Mouse (Mus musculus) CH12.LX (cell line): ENCODE measurements at regions not wholly inside any gene's neighbourhood (a gene's known extent, or its start where the extent isn't known, plus 50 kb on each side); places are given as distances from the start of the nearest gene placed in this dataset.

Experiments
- DNase-seq: peaks from one replicate; pipeline ENCODE4 v3.0.0-alpha.2; 2013; ENCODE audit errors: extremely low read depth
- H3K27ac ChIP-seq: 2 replicates; pipeline ENCODE4 v1.5.1; 2012; ENCODE audit warnings: low read depth, mild to moderate bottlenecking, control low read depth, moderate library complexity; ENCODE audit not compliant: insufficient read depth
- H3K27me3 ChIP-seq: replicated peaks from 2 replicates; pipeline ENCODE3; 2012; ENCODE audit warnings: inconsistent platforms
- H3K36me3 ChIP-seq, 2 experiments: replicated peaks in 1 of 2; 2 replicates each; pipeline versions ENCODE3 to v1.6.1; 2012; ENCODE audit warnings: inconsistent platforms in 1 of 2, low read length in 1 of 2, mild to moderate bottlenecking in 1 of 2, mixed read lengths in 1 of 2, moderate library complexity in 1 of 2; ENCODE audit not compliant: control insufficient read depth in 1 of 2, insufficient read depth in 1 of 2
- H3K4me1 ChIP-seq, 2 experiments: 2 replicates each; pipeline ENCODE4 v1.6.1; 2012; ENCODE audit warnings: inconsistent platforms in 1 of 2, moderate library complexity in 1 of 2; ENCODE audit not compliant: insufficient read depth in 2 of 2, control insufficient read depth in 1 of 2
- H3K4me2 ChIP-seq: 2 replicates; pipeline ENCODE4 v1.6.1; 2012; ENCODE audit warnings: low read depth, mild to moderate bottlenecking, control low read depth; ENCODE audit not compliant: poor library complexity, insufficient read depth, severe bottlenecking
- H3K4me3 ChIP-seq, 3 experiments: fragments of 150-350 bp in 1 of 3; sonication (generic) in 1 of 3; replicated peaks in 1 of 3; 2 replicates each; pipeline versions ENCODE3 to v1.5.1; 2011 to 2012; ENCODE audit warnings: low read depth in 2 of 3, low read length in 2 of 3, mild to moderate bottlenecking in 2 of 3, moderate library complexity in 2 of 3, control low read depth in 1 of 3, improper control_type of control experiment in 1 of 3, inconsistent platforms in 1 of 3, mixed read lengths in 1 of 3; ENCODE audit not compliant: poor library complexity in 1 of 3
- H3K79me2 ChIP-seq: replicated peaks from 2 replicates; pipeline ENCODE4 v1.6.1; 2012; ENCODE audit warnings: mild to moderate bottlenecking, moderate library complexity; ENCODE audit not compliant: control insufficient read depth, poor library complexity, insufficient read depth, severe bottlenecking; ENCODE audit errors: extremely low read depth
- H3K9ac ChIP-seq: 2 replicates; pipeline ENCODE4 v1.6.1; 2012; ENCODE audit warnings: low read depth, mild to moderate bottlenecking, control low read depth, moderate library complexity; ENCODE audit not compliant: insufficient read depth
- H3K9me3 ChIP-seq: replicated peaks from 2 replicates; pipeline ENCODE3; 2012; ENCODE audit warnings: low read length, inconsistent platforms, mixed read lengths
- CHD1 ChIP-seq: IDR thresholded peaks from 2 replicates; pipeline ENCODE4 v1.6.1; 2012; ENCODE audit warnings: low read depth, low read length, improper control_type of control experiment, inconsistent platforms
- CHD2 ChIP-seq: IDR thresholded peaks from 2 replicates; pipeline ENCODE4 v1.6.1; 2011; ENCODE audit warnings: low read length, improper control_type of control experiment
- E2F4 ChIP-seq: IDR thresholded peaks from 2 replicates; pipeline ENCODE4 v1.6.1; 2011; ENCODE audit warnings: low read depth, low read length, improper control_type of control experiment; ENCODE audit not compliant: insufficient replicate concordance
- ELF1 ChIP-seq: IDR thresholded peaks from 2 replicates; pipeline ENCODE4 v1.6.1; 2014; ENCODE audit warnings: low read depth, mild to moderate bottlenecking, inconsistent platforms, low read length, improper control_type of control experiment
- EP300 ChIP-seq: IDR thresholded peaks from 2 replicates; pipeline ENCODE4 v1.6.1; 2011; ENCODE audit warnings: low read length, improper control_type of control experiment
- GABPA ChIP-seq: IDR thresholded peaks from 2 replicates; pipeline ENCODE4 v1.6.1; 2012; ENCODE audit warnings: low read depth, low read length, improper control_type of control experiment, inconsistent platforms; ENCODE audit not compliant: insufficient replicate concordance
- HCFC1 ChIP-seq: IDR thresholded peaks from 2 replicates; pipeline ENCODE4 v1.6.1; 2012; ENCODE audit warnings: low read depth, mild to moderate bottlenecking, inconsistent platforms, low read length, improper control_type of control experiment
- JUND ChIP-seq: conservative IDR thresholded peaks from 2 replicates; pipeline ENCODE4 v1.6.1; 2011; ENCODE audit warnings: low read depth, low read length, improper control_type of control experiment
- KAT2A ChIP-seq: IDR thresholded peaks from 2 replicates; pipeline ENCODE4 v1.6.1; 2012; ENCODE audit warnings: low read length, improper control_type of control experiment, inconsistent platforms; ENCODE audit not compliant: insufficient replicate concordance
- MAX ChIP-seq: IDR thresholded peaks from 2 replicates; pipeline ENCODE4 v1.6.1; 2011; ENCODE audit warnings: low read length, improper control_type of control experiment
- MAZ ChIP-seq: IDR thresholded peaks from 2 replicates; pipeline ENCODE4 v1.6.1; 2012; ENCODE audit warnings: low read depth, mild to moderate bottlenecking, inconsistent platforms, low read length, improper control_type of control experiment, moderate library complexity
- MYC ChIP-seq: IDR thresholded peaks from 2 replicates; pipeline ENCODE4 v1.6.1; 2011; ENCODE audit warnings: low read depth, mild to moderate bottlenecking, improper control_type of control experiment, low read length
- NELFE ChIP-seq: IDR thresholded peaks from 2 replicates; pipeline ENCODE4 v1.6.1; 2011; ENCODE audit warnings: low read depth, low read length, improper control_type of control experiment
- NRF1 ChIP-seq: IDR thresholded peaks from 2 replicates; pipeline ENCODE4 v1.6.1; 2014; ENCODE audit warnings: low read depth, mild to moderate bottlenecking, inconsistent platforms, low read length, improper control_type of control experiment, moderate library complexity
- PAX5 ChIP-seq: IDR thresholded peaks from 2 replicates; pipeline ENCODE4 v1.6.1; 2012; ENCODE audit warnings: low read length, inconsistent platforms, mixed read lengths
- POLR2A ChIP-seq: IDR thresholded peaks from 2 replicates; pipeline ENCODE4 v1.6.1; 2011; ENCODE audit warnings: low read depth, mild to moderate bottlenecking, improper control_type of control experiment, low read length
- RAD21 ChIP-seq: IDR thresholded peaks from 2 replicates; pipeline ENCODE4 v1.6.1; 2011; ENCODE audit warnings: low read depth, mild to moderate bottlenecking, low read length, improper control_type of control experiment, moderate library complexity
- RCOR1 ChIP-seq: conservative IDR thresholded peaks from 2 replicates; pipeline ENCODE4 v1.6.1; 2012; ENCODE audit warnings: low read depth, mild to moderate bottlenecking, inconsistent platforms, low read length, improper control_type of control experiment
- SIN3A ChIP-seq: IDR thresholded peaks from 2 replicates; pipeline ENCODE4 v1.6.1; 2012; ENCODE audit warnings: low read length, improper control_type of control experiment, inconsistent platforms
- TBP ChIP-seq: conservative IDR thresholded peaks from 2 replicates; pipeline ENCODE4 v1.6.1; 2011; ENCODE audit warnings: low read depth, low read length, improper control_type of control experiment
- TCF12 ChIP-seq: IDR thresholded peaks from 2 replicates; pipeline ENCODE4 v1.6.1; 2014; ENCODE audit warnings: low read depth, mild to moderate bottlenecking, inconsistent platforms, low read length, improper control_type of control experiment
- USF1 ChIP-seq: IDR thresholded peaks from 2 replicates; pipeline ENCODE4 v1.6.1; 2014; ENCODE audit warnings: low read depth, mild to moderate bottlenecking, inconsistent platforms, low read length, improper control_type of control experiment
- USF2 ChIP-seq: conservative IDR thresholded peaks from 2 replicates; pipeline ENCODE4 v1.6.1; 2011; ENCODE audit warnings: low read depth, low read length, improper control_type of control experiment
- ZC3H11A ChIP-seq: IDR thresholded peaks from 2 replicates; pipeline ENCODE4 v1.6.1; 2012; ENCODE audit warnings: low read depth, mild to moderate bottlenecking, inconsistent platforms, low read length, improper control_type of control experiment
- ZKSCAN1 ChIP-seq: IDR thresholded peaks from 2 replicates; pipeline ENCODE4 v1.6.1; 2012; ENCODE audit warnings: low read depth, inconsistent platforms, low read length, improper control_type of control experiment, borderline replicate concordance
- ZMIZ1 ChIP-seq: IDR thresholded peaks from 2 replicates; pipeline ENCODE4 v1.6.1; 2012; ENCODE audit warnings: low read depth, mild to moderate bottlenecking, inconsistent platforms, low read length, improper control_type of control experiment
- dilution Hi-C: fragments of 300-500 bp; cut with MboI; formaldehyde crosslinking; loops from 2 replicates; pipeline ENCODE4 v1.14.3; 2020; ENCODE audit warnings: low sequenced_read_pairs; ENCODE audit not compliant: extremely low pct_unique_long_range_greater_than_20kb, extremely low pct_ligation_motif_present
- in situ Hi-C: fragments of 300-500 bp; cut with MboI; formaldehyde crosslinking; loops from 3 replicates; pipeline ENCODE4 v1.14.3; 2019; ENCODE audit warnings: low sequenced_read_pairs, low pct_ligation_motif_present, low pct_unique_long_range_greater_than_20kb, mixed read lengths

DNA sequence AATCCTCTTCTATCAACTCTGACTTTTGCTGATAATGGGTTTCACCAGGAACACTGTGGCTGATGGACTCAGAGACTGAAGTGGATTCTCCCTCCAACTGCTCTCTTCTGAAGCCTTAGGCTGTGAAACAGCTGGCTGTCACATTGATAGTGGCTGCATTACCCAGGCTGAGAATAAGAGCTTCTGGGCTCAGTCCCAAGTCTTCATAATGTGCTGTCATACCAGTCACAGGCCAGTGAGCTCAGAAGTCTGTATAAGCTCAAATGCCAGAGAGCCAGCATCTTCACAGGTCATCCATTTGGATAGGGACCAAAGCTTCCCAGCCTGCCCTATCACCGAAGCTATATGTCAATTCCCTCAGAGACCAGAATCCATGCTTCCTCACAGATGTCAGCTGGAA is 91.9 kb upstream of the Isx start:
- Histone ChIP-seq H3K9me3 (peaks cover 2% of the 10 kb centered on the region), H3K79me2 (no peaks in the 10 kb centered on the region), H3K9ac (no peak overlapping the region), H3K27ac (no peak overlapping the region), H3K4me1 (no peaks in the 10 kb centered on the region), H3K4me2 (no peak overlapping the region), H3K4me3 (no peak overlapping the region), H3K36me3 (no peaks in the 10 kb centered on the region), H3K27me3 (peaks cover 10% of the 10 kb centered on the region)
- no peak for TF ChIP-seq USF2
- TF ChIP-seq ZC3H11A = no peak
- no peak for TF ChIP-seq CHD1
- TF ChIP-seq NELFE = no peak
- no peak for TF ChIP-seq JUND
- no peak for TF ChIP-seq GABPA
- TF ChIP-seq E2F4 = no peak
- TF ChIP-seq ZKSCAN1 = no peak
- no peak for TF ChIP-seq MAX
- no peak for TF ChIP-seq TBP
- in situ Hi-C loops = no loop called here
- dilution Hi-C loops = no loop called here
- DNase-seq = no peak

DNA sequence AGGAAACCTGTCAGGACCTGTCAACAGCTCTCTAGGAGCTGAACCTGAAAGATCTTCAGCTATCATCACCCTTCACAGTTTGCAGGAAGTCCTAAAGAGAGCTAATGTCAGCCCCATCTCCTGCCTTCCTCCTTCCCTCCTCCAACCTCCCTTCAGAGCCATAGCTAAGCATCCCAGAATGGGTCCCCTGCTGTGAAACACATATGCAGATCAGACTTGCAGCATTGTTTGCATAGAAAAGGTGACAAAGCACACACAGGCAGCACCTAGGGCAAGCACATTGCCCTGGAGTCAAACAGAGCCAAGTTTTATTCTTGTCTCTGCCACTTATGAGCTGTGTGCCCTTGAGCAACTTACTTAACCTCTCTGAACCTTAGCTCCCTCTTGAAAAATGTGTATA is 64.3 kb upstream of the Isx start:
- H3K27me3 ChIP-seq = peaks cover 58% of the 10 kb centered on the region
- no peak overlapping the region for H3K9ac ChIP-seq
- no peak overlapping the region for H3K4me3 ChIP-seq
- no peaks in the 10 kb centered on the region for H3K4me1 ChIP-seq
- in situ Hi-C loops = no loop called here
- H3K9me3 ChIP-seq = no peaks in the 10 kb centered on the region
- no peaks in the 10 kb centered on the region for H3K79me2 ChIP-seq
- TF ChIP-seq ZKSCAN1 = no peak
- TF ChIP-seq TBP = no peak
- no peak for TF ChIP-seq SIN3A
- TF ChIP-seq MYC = no peak
- no peak for TF ChIP-seq POLR2A
- no peak for TF ChIP-seq USF1
- no peak for TF ChIP-seq NELFE
- no peak for TF ChIP-seq JUND
- TF ChIP-seq NRF1 = no peak
- TF ChIP-seq ZMIZ1 = no peak
- no peak for TF ChIP-seq RCOR1
- no peak for TF ChIP-seq HCFC1
- no peak for TF ChIP-seq RAD21
- TF ChIP-seq KAT2A = no peak
- no peak for TF ChIP-seq ELF1
- no peak for TF ChIP-seq CHD2
- TF ChIP-seq TCF12 = no peak
- no peak for TF ChIP-seq EP300
- no peak for TF ChIP-seq PAX5
- TF ChIP-seq MAZ = no peak
- no peak overlapping the region for H3K27ac ChIP-seq
- H3K36me3 ChIP-seq = no peaks in the 10 kb centered on the region
- dilution Hi-C loops = no loop called here
- no peak overlapping the region for H3K4me2 ChIP-seq
- no peak for DNase-seq
